Mouse (Mus musculus) liver, embryonic 14.5 days (tissue): ENCODE measurements around the gene Vwf.
A peak's percentile ranks its signal among the peaks of the same experiment; 100 is the strongest.

Source experiments
- CTCF ChIP-seq: IDR thresholded peaks from 2 replicates; pipeline ENCODE4 v1.5.1; 2016; ENCODE audit warnings: antibody characterized with exemption, low read depth, control low read depth
- EP300 ChIP-seq: IDR thresholded peaks from 2 replicates; pipeline ENCODE4 v1.6.1; 2016; ENCODE audit warnings: antibody characterized with exemption, low read depth

- TF ChIP-seq CTCF (peak; percentile 92), EP300 (no peak)
Observed at GRCm38 (mm10) chr6:125661106-125661877, 114.7 kb downstream of the Vwf start.
